17 mouse cellular contexts compared by ENCODE assay signal in genomic region chr11:95026090-95026542, GRCm38 (mm10). TPM values are rescaled to one million over a fixed set of nuclear protein-coding genes. Genes with fewer than 3 reads are reported as not detected.
DNase-seq lines count a peak whose midpoint lies in the region; ATAC-seq lines count a peak whose summit lies in the region.
"Had no signal": no experiment of that assay in that cellular context is flagged by ENCODE, and none has a peak within 500 bp of the region (broad histone marks: within the 10 kb centered on the region; RNA-seq: fewer than 3 reads in every experiment).

No protein-coding gene starts in this region.

- H3K27me3 ChIP-seq in hindbrain, embryonic 12.5 days: no peaks in the 10 kb centered on the region
- no peaks in the 10 kb centered on the region for H3K27me3 ChIP-seq in hindbrain, embryonic 11.5 days (ENCODE audit: control insufficient read depth, insufficient read depth, low read length)
- no peaks in the 10 kb centered on the region for H3K27me3 ChIP-seq in lung, embryonic 16.5 days (ENCODE audit: control insufficient read depth, insufficient read depth, low read depth, low read length)
- H3K27me3 ChIP-seq in intestine, embryonic 15.5 days (replicated peaks): no peaks in the 10 kb centered on the region
- H3K27me3 ChIP-seq in midbrain, embryonic 15.5 days (replicated peaks): no peaks in the 10 kb centered on the region

- peaks cover 8% of the 10 kb centered on the region for H3K4me1 ChIP-seq in hindbrain, embryonic 12.5 days
- H3K4me1 ChIP-seq in hindbrain, embryonic 11.5 days (replicated peaks; ENCODE audit: control insufficient read depth, insufficient read depth, low read length): no peaks in the 10 kb centered on the region
- no peaks in the 10 kb centered on the region; the same call in none of the 2 replicates for H3K4me1 ChIP-seq in lung, embryonic 16.5 days (replicated peaks; ENCODE audit: control insufficient read depth, insufficient read depth, low read length)
- 0 out of 2 replicates have a peak, but pooled peaks cover 3% of the 10 kb centered on the region for H3K4me1 ChIP-seq in intestine, embryonic 15.5 days (replicated peaks)
- H3K4me1 ChIP-seq in midbrain, embryonic 15.5 days: no peaks in the 10 kb centered on the region; the same call in 1 of the 2 replicates

- ATAC-seq in hindbrain, embryonic 12.5 days (ENCODE audit: low FRiP score): 0 out of 2 replicates have a peak, but pooled peaks have one; percentile 36
- no peak for ATAC-seq in hindbrain, embryonic 11.5 days (ENCODE audit: low FRiP score)
- 0 out of 2 replicates have a peak, but pooled peaks have one; percentile 3 for ATAC-seq in lung, embryonic 16.5 days (ENCODE audit: low read depth)
- peak; percentile 30 for ATAC-seq in intestine, embryonic 15.5 days
- ATAC-seq in midbrain, embryonic 15.5 days (replicated peaks): peak; percentile 34; the same call in 1 of the 2 replicates
- ATAC-seq: activated CD4-positive, CD25-positive, alpha-beta regulatory T cell, adult 4 months had no signal

- no peak overlapping the region for H3K9ac ChIP-seq in hindbrain, embryonic 12.5 days
- H3K9ac ChIP-seq in hindbrain, embryonic 11.5 days (ENCODE audit: low read depth, low read length): no peak overlapping the region
- H3K9ac ChIP-seq in lung, embryonic 16.5 days (ENCODE audit: low read length): no peak overlapping the region
- no peak overlapping the region for H3K9ac ChIP-seq in intestine, embryonic 15.5 days
- H3K9ac ChIP-seq in midbrain, embryonic 15.5 days: no peak overlapping the region
- H3K9ac ChIP-seq: forebrain, embryonic 12.5 days; lung, embryonic 14.5 days had no signal

- 75% methylated on average over 6 of the region's 6 CpGs for WGBS in hindbrain, embryonic 12.5 days
- 80% methylated on average over 6 of the region's 6 CpGs for WGBS in hindbrain, embryonic 11.5 days
- 46% methylated on average over 6 of the region's 6 CpGs for WGBS in lung, embryonic 16.5 days
- 61% methylated on average over 6 of the region's 6 CpGs for WGBS in intestine, embryonic 15.5 days
- 68% methylated on average over 6 of the region's 6 CpGs for WGBS in midbrain, embryonic 15.5 days

- H3K4me3 ChIP-seq in hindbrain, embryonic 12.5 days: no peak overlapping the region
- H3K4me3 ChIP-seq in hindbrain, embryonic 11.5 days (ENCODE audit: low read depth, low read length): no peak overlapping the region
- no peak overlapping the region for H3K4me3 ChIP-seq in lung, embryonic 16.5 days (ENCODE audit: low read length)
- H3K4me3 ChIP-seq in intestine, embryonic 15.5 days (replicated peaks): no peak overlapping the region
- no peak overlapping the region for H3K4me3 ChIP-seq in midbrain, embryonic 15.5 days
- H3K4me3 ChIP-seq: forebrain, embryonic 12.5 days; heart, embryonic 10.5 days; layer of hippocampus, adult 2 months had no signal

- H3K9me3 ChIP-seq in hindbrain, embryonic 12.5 days (replicated peaks): no peaks in the 10 kb centered on the region
- no peaks in the 10 kb centered on the region for H3K9me3 ChIP-seq in hindbrain, embryonic 11.5 days (ENCODE audit: control insufficient read depth, low read length)
- no peaks in the 10 kb centered on the region for H3K9me3 ChIP-seq in lung, embryonic 16.5 days (ENCODE audit: control insufficient read depth, low read length)
- no peaks in the 10 kb centered on the region for H3K9me3 ChIP-seq in intestine, embryonic 15.5 days
- no peaks in the 10 kb centered on the region for H3K9me3 ChIP-seq in midbrain, embryonic 15.5 days
- H3K9me3 ChIP-seq: forebrain, embryonic 12.5 days; heart, embryonic 10.5 days had no signal

- no peak overlapping the region for H3K4me2 ChIP-seq in hindbrain, embryonic 12.5 days (replicated peaks)
- no peak overlapping the region for H3K4me2 ChIP-seq in hindbrain, embryonic 11.5 days (replicated peaks; ENCODE audit: low read depth, low read length)
- H3K4me2 ChIP-seq in lung, embryonic 16.5 days (ENCODE audit: low read depth, low read length): no peak overlapping the region
- no peak overlapping the region for H3K4me2 ChIP-seq in intestine, embryonic 15.5 days (replicated peaks)
- H3K4me2 ChIP-seq in midbrain, embryonic 15.5 days: no peak overlapping the region
- H3K4me2 ChIP-seq: forebrain, embryonic 12.5 days; lung, embryonic 14.5 days had no signal

- no peak for DNase-seq in hindbrain, embryonic 11.5 days (ENCODE audit: low spot score)
- DNase-seq in lung, adult 18-20 months: no peak
- no peak for DNase-seq in frontal cortex, postnatal 25 days (ENCODE audit: low spot score in 2 of 2)
- DNase-seq in adrenal gland, postnatal 25 days: no peak
- DNase-seq: cerebellum, adult 9-10 months; lung, embryonic 14.5 days; right cerebral cortex, postnatal 14 days; thymus, postnatal 4 days had no signal

- peaks cover 53% of the 10 kb centered on the region for H3K36me3 ChIP-seq in hindbrain, embryonic 12.5 days
- peaks cover 5% of the 10 kb centered on the region; the same call in 1 of the 2 replicates for H3K36me3 ChIP-seq in hindbrain, embryonic 11.5 days (ENCODE audit: control insufficient read depth, insufficient read depth, low read length)
- H3K36me3 ChIP-seq in lung, embryonic 16.5 days (ENCODE audit: control insufficient read depth, insufficient read depth, low read length): peaks cover 3% of the 10 kb centered on the region; the same call in 1 of the 2 replicates
- peaks cover 7% of the 10 kb centered on the region for H3K36me3 ChIP-seq in intestine, embryonic 15.5 days
- H3K36me3 ChIP-seq in midbrain, embryonic 15.5 days (replicated peaks): peaks cover 44% of the 10 kb centered on the region

- H3K27ac ChIP-seq in hindbrain, embryonic 12.5 days: peak overlapping the region; percentile 40
- H3K27ac ChIP-seq in hindbrain, embryonic 11.5 days (ENCODE audit: low read depth, low read length): no peak overlapping the region
- H3K27ac ChIP-seq in lung, embryonic 16.5 days (ENCODE audit: low read length): no peak overlapping the region
- no peak overlapping the region for H3K27ac ChIP-seq in intestine, embryonic 15.5 days
- H3K27ac ChIP-seq in midbrain, embryonic 15.5 days: 0 out of 2 replicates have a peak overlapping the region, but pooled peaks have one; percentile 6
- H3K27ac ChIP-seq: forebrain, embryonic 12.5 days; heart, embryonic 10.5 days; layer of hippocampus, adult 2 months had no signal

RNA-seq across cellular contexts. Expression of gene Pdk2, which starts 15.0 kb away (rescaled TPM):
- 22.5 and 25.6 TPM in 2 replicates for polyA plus RNA-seq in hindbrain, embryonic 12.5 days (2016; fragmentation: Nextera tagmentation; extraction: Ambion mirVana)
- polyA plus RNA-seq in hindbrain, embryonic 11.5 days (2014; fragmentation: Nextera tagmentation; extraction: Ambion mirVana): 12.5 and 13.0 TPM in 2 replicates
- 37.3 and 43.3 TPM in 2 replicates for polyA plus RNA-seq in lung, embryonic 16.5 days (2015; fragmentation: Nextera tagmentation; extraction: Ambion mirVana)
- polyA plus RNA-seq in intestine, embryonic 15.5 days (2015; fragmentation: Nextera tagmentation; extraction: Ambion mirVana): 30.8 and 31.2 TPM in 2 replicates
- polyA plus RNA-seq in midbrain, embryonic 15.5 days (2015; fragmentation: Nextera tagmentation; extraction: Ambion mirVana): 27.4 and 28.2 TPM in 2 replicates
- 82.9 and 86.4 TPM in 2 replicates for total RNA-seq in adrenal gland, postnatal 25 days (2021)

RNA-seq across cellular contexts. Expression of gene Samd14, which starts 16.4 kb away (rescaled TPM):
- 94.6 and 106 TPM in 2 replicates for polyA plus RNA-seq in hindbrain, embryonic 12.5 days (2016; fragmentation: Nextera tagmentation; extraction: Ambion mirVana)
- polyA plus RNA-seq in hindbrain, embryonic 11.5 days (2014; fragmentation: Nextera tagmentation; extraction: Ambion mirVana): 46.1 and 47.6 TPM in 2 replicates
- 13.4 and 14.0 TPM in 2 replicates for polyA plus RNA-seq in lung, embryonic 16.5 days (2015; fragmentation: Nextera tagmentation; extraction: Ambion mirVana)
- polyA plus RNA-seq in intestine, embryonic 15.5 days (2015; fragmentation: Nextera tagmentation; extraction: Ambion mirVana): 15.0 and 15.3 TPM in 2 replicates
- polyA plus RNA-seq in midbrain, embryonic 15.5 days (2015; fragmentation: Nextera tagmentation; extraction: Ambion mirVana): 171 and 177 TPM in 2 replicates
- total RNA-seq in adrenal gland, postnatal 25 days (2021): 3.0 and 4.4 TPM in 2 replicates

RNA-seq across cellular contexts. Expression of gene Ppp1r9b, which starts 35.3 kb away (rescaled TPM):
- polyA plus RNA-seq in hindbrain, embryonic 12.5 days (2016; fragmentation: Nextera tagmentation; extraction: Ambion mirVana): 16.8 and 18.5 TPM in 2 replicates
- polyA plus RNA-seq in hindbrain, embryonic 11.5 days (2014; fragmentation: Nextera tagmentation; extraction: Ambion mirVana): 12.4 and 16.2 TPM in 2 replicates
- 8.2 and 8.3 TPM in 2 replicates for polyA plus RNA-seq in lung, embryonic 16.5 days (2015; fragmentation: Nextera tagmentation; extraction: Ambion mirVana)
- polyA plus RNA-seq in intestine, embryonic 15.5 days (2015; fragmentation: Nextera tagmentation; extraction: Ambion mirVana): 6.8 and 8.1 TPM in 2 replicates
- 20.5 and 22.2 TPM in 2 replicates for polyA plus RNA-seq in midbrain, embryonic 15.5 days (2015; fragmentation: Nextera tagmentation; extraction: Ambion mirVana)
- 125 and 146 TPM in 2 replicates for total RNA-seq in adrenal gland, postnatal 25 days (2021)

RNA-seq across cellular contexts. Expression of gene Sgca, which starts 50.0 kb away (rescaled TPM):
- polyA plus RNA-seq in hindbrain, embryonic 12.5 days (2016; fragmentation: Nextera tagmentation; extraction: Ambion mirVana): 0.43 and 1.5 TPM in 2 replicates
- 0.11 and 0.29 TPM in 2 replicates for polyA plus RNA-seq in hindbrain, embryonic 11.5 days (2014; fragmentation: Nextera tagmentation; extraction: Ambion mirVana)
- polyA plus RNA-seq in lung, embryonic 16.5 days (2015; fragmentation: Nextera tagmentation; extraction: Ambion mirVana): 1.3 and 1.4 TPM in 2 replicates
- polyA plus RNA-seq in intestine, embryonic 15.5 days (2015; fragmentation: Nextera tagmentation; extraction: Ambion mirVana): 0.19 TPM in 1 of 2 replicates, not detected in the other
- polyA plus RNA-seq in midbrain, embryonic 15.5 days (2015; fragmentation: Nextera tagmentation; extraction: Ambion mirVana): not detected in 2 replicates
- total RNA-seq in adrenal gland, postnatal 25 days (2021): not detected in 2 replicates
- total RNA-seq: hematopoietic stem cell, adult 5-6 weeks had no signal
- polyA plus RNA-seq: forebrain, embryonic 12.5 days; lung, embryonic 14.5 days had no signal

RNA-seq across cellular contexts. Expression of gene Itga3, which starts 50.5 kb away (rescaled TPM):
- polyA plus RNA-seq in hindbrain, embryonic 12.5 days (2016; fragmentation: Nextera tagmentation; extraction: Ambion mirVana): 8.0 and 9.0 TPM in 2 replicates
- polyA plus RNA-seq in hindbrain, embryonic 11.5 days (2014; fragmentation: Nextera tagmentation; extraction: Ambion mirVana): 4.2 and 4.4 TPM in 2 replicates
- polyA plus RNA-seq in lung, embryonic 16.5 days (2015; fragmentation: Nextera tagmentation; extraction: Ambion mirVana): 23.3 and 25.8 TPM in 2 replicates
- polyA plus RNA-seq in intestine, embryonic 15.5 days (2015; fragmentation: Nextera tagmentation; extraction: Ambion mirVana): 32.8 and 35.6 TPM in 2 replicates
- polyA plus RNA-seq in midbrain, embryonic 15.5 days (2015; fragmentation: Nextera tagmentation; extraction: Ambion mirVana): 17.2 and 17.4 TPM in 2 replicates
- total RNA-seq in adrenal gland, postnatal 25 days (2021): 36.8 and 40.7 TPM in 2 replicates

Comparison
In these comparisons a context has a peak if more than half of its experiments do, and no peak if none do; other contexts are left out.
1. H3K27ac ChIP-seq: peak in hindbrain, embryonic 12.5 days (single experiment) and midbrain, embryonic 15.5 days (single experiment); none in hindbrain, embryonic 11.5 days (single experiment), lung, embryonic 16.5 days (single experiment) and intestine, embryonic 15.5 days (single experiment).